Mouse (Mus musculus) bone marrow macrophage, adult 2 months (primary cell): ENCODE results near the gene Pfkfb3. TPM values are rescaled to one million over a fixed set of nuclear protein-coding genes. Genes with fewer than 3 reads are reported as not detected.
"Not testable (repeated sequence)": the region's sequence is repeated elsewhere in the genome, so short reads cannot be mapped to it uniquely, and the experiment has no call there.

Source experiments
- H3K27ac ChIP-seq: 2 replicates; pipeline ENCODE4 v1.5.1; 2012; ENCODE audit warnings: low read depth, low read length; ENCODE audit not compliant: insufficient read depth
- H3K4me1 ChIP-seq: 2 replicates; pipeline ENCODE4 v1.6.1; 2012; ENCODE audit warnings: low read length; ENCODE audit not compliant: control insufficient read depth, insufficient read depth
- H3K4me3 ChIP-seq: 2 replicates; pipeline ENCODE4 v1.5.1; 2012; ENCODE audit warnings: mild to moderate bottlenecking, low read length, moderate library complexity; ENCODE audit not compliant: insufficient read depth
- CTCF ChIP-seq: IDR thresholded peaks from 2 replicates; pipeline ENCODE4 v1.5.1; 2012; ENCODE audit warnings: low read depth, mild to moderate bottlenecking, low read length, moderate library complexity
- POLR2A ChIP-seq: IDR thresholded peaks from 2 replicates; pipeline ENCODE4 v1.6.1; 2012; ENCODE audit warnings: mild to moderate bottlenecking, low read depth, low read length, borderline replicate concordance
- polyA plus RNA-seq: library from polyadenylated mRNA; stranded (reverse); fragments of >200 nt; gene quantifications from 2 replicates; pipeline ENCODE4 v1.2.4, GENCODE M21; 2012; ENCODE audit not compliant: missing spikeins, insufficient read depth, insufficient read length

The Pfkfb3 gene
- polyA plus RNA-seq, 1 experiment = 39.6 TPM

GRCm38 (mm10) chr2:11542121-11542520 is 11.8 kb downstream of the Pfkfb3 start:
- no peak overlapping the region for H3K27ac ChIP-seq
- peaks cover 24% of the 10 kb centered on the region for H3K4me1 ChIP-seq
- TF ChIP-seq POLR2A (no peak), CTCF (no peak)
- no peak overlapping the region for H3K4me3 ChIP-seq

DNA sequence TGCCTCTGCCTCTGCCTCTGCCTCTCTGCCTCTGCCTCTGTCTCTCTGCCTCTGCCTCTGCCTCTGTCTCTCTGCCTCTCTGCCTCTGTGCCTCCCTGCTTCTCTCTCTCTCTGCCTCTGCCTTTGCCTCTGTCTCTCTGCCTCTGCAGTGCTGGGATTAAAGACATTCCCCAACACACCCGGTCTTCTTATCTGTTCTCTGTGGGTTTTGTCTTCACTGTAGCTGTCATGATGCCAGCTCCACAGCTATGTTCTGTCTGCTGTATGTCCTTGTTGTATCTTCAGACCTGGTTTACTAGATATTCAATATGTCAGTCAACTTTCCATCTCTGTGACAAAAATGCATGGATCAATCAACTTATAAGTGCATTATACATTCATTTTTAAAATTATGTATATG is 12.3 kb downstream of the Pfkfb3 start:
- H3K4me3 ChIP-seq, H3K27ac ChIP-seq: not testable (repeated sequence)
- H3K4me1 ChIP-seq = peaks cover 24% of the 10 kb centered on the region

DNA sequence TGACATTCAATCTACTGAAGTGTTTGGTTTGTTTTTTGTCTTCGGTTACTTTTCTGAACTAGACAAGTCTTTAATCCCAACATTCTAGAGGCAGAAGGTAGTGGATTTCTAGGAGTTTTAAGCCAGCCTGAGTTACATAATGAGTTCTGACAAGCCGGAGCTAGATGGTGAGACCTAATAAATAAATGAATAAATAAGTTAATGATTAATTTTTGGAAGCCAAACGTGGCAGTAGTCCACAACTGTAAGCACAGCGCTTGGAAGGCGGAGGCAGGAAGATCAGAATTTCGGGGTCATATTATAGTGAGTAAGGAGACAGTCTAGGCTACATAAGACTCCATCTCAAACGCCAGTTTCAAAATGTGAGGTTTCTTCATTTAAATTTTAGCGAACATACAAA is 17.9 kb downstream of the Pfkfb3 start:
- Histone ChIP-seq H3K4me3 (peak overlapping the region; percentile 57), H3K4me1 (peaks cover 24% of the 10 kb centered on the region), H3K27ac (peak overlapping the region; percentile 54)
- no peak for TF ChIP-seq POLR2A
- TF ChIP-seq CTCF = no peak

DNA sequence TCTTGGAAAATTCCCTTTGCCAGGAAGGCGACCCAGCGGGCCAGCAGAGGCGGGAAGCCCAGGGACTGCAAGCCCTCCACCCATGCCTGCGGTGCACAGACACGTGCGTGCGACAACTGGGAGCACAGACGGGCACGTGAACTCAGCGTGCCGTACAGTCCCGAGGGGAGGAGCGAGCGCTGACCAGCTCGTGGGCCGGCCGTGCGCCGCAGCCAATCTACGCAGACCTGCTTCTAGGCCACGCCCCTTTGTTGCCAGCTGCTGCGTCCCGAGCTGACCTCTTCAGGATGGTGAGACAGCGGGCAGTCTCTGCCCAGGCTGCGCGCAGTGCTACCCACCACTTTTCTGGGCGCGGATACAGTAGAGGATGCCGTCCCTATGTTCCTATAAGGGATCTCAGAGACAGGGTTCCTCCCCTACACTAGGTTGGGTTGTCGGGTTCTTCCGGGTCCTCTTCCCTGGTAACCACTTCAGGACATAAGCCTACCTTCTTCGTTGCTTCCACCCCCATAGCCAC is 18.4 kb downstream of the Pfkfb3 start:
- H3K4me3 ChIP-seq = peak overlapping the region; percentile 60
- H3K27ac ChIP-seq = peak overlapping the region; percentile 72
- peaks cover 27% of the 10 kb centered on the region for H3K4me1 ChIP-seq
- TF ChIP-seq POLR2A (no peak), CTCF (no peak)

DNA sequence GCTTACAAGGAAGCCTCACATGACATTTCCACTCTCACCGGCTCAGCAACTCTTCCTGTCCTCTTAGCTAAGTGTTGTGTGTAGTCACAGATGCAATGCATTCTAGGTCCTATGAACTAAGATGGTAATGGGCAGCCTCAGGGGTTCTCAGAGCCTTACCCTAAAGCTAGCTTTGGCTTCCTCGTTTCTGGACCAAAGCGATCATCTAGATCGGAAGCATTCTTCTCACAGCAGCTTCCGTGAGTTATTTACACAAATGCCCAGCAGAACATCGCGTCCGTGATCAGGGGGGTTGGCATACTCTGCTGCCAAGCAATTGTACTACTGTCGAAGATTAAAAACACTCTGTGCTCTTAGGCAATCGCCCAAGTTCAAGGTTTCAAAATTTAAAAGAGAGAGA is 19.1 kb downstream of the Pfkfb3 start:
- Histone ChIP-seq H3K4me1 (peaks cover 33% of the 10 kb centered on the region), H3K4me3 (peak overlapping the region; percentile 60)

DNA sequence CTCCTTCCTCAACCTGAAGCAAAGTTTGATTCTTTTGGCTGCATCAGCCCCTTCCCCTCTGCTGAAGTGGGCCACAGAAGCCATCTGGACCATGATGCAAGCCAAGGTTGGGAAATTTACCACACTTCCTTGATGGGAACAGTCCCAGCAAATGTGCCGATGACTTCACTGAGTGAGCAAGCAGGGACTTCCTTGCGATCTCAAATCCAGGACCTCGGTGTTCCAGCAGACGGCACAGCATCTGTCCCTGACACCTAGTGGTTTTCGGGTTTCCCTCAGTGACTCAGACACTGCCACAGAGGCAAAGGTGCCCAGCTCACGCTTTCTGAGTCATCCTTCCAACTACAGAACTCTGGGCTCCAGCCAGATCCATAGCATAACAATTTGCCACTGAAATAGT is 23.8 kb downstream of the Pfkfb3 start:
- no peak for TF ChIP-seq CTCF
- TF ChIP-seq POLR2A = no peak
- Histone ChIP-seq H3K4me3 (no peak overlapping the region), H3K4me1 (peaks cover 40% of the 10 kb centered on the region), H3K27ac (peak overlapping the region; percentile 55)

More for the DNA sequence above, 19.1 kb downstream of the Pfkfb3 start:
- TF ChIP-seq CTCF (no peak), POLR2A (no peak)
- peak overlapping the region; percentile 72 for H3K27ac ChIP-seq

DNA sequence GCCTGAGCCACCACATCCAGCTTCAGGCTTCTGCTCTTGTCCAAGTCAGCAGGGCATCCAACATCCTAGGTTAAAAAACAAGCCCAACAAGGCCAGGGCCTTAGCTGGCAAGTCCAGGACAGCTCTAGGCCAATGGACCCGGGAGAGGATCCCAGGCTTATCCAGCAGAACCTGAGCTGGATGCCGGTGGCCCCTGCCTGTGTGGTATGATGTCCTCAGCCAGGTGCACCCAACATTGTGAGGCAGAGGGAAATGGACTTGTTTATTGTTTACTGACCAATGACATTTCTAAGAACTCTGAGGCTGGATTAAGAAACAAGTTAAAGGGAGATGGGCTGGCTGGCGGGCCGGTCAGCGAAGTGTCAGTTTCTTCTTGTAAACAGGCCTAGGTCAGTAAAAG is 27.8 kb downstream of the Pfkfb3 start:
- TF ChIP-seq POLR2A (no peak), CTCF (no peak)
- Histone ChIP-seq H3K27ac (no peak overlapping the region), H3K4me3 (no peak overlapping the region), H3K4me1 (peaks cover 58% of the 10 kb centered on the region)

DNA sequence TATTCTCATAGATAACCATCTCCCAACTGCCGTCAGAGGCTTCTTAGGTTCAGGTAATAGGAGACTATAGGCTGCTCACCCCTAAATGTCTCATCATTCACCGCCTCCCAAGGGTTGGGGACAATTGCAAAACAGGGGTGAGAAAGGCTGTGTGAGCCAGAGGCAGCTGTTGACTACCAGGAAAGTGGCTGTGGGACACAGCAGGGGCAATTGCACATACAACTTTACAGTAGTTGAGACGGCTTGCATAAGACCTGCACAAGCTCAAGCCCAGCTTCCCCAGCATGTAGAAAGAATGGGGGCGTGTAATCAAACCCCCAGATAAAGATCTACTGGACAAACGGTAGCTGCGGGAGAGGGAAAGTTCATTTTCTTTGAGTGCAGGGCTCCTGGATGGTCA is 29.1 kb downstream of the Pfkfb3 start:
- H3K27ac ChIP-seq = peak overlapping the region; percentile 83; the same call in 1 of the 2 replicates
- no peak overlapping the region for H3K4me3 ChIP-seq
- peaks cover 48% of the 10 kb centered on the region for H3K4me1 ChIP-seq
- no peak for TF ChIP-seq CTCF
- TF ChIP-seq POLR2A = no peak

DNA sequence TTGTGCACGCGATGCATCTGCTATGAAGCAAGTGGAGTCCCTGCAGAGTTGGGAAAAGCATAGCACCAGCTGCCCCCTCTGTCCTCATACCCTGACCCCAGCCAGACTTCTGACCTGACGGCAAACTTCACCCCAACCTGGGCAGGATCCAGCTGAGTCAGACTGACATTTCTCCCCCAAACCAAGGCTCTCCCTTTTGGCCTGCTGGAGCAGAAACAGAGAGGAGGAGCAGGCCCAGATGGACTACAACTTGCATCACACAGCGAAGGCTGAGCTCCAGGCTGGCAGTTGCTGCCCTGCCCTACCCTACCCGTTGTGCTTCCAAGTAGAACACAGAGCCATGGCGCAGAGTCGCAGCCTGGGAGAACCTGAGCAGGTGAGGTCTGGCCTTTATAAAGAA is 32.1 kb downstream of the Pfkfb3 start:
- no peak overlapping the region for H3K27ac ChIP-seq
- no peak for TF ChIP-seq POLR2A
- no peak for TF ChIP-seq CTCF
- peaks cover 38% of the 10 kb centered on the region for H3K4me1 ChIP-seq
- H3K4me3 ChIP-seq = no peak overlapping the region

GRCm38 (mm10) chr2:11520786-11521185 is 33.1 kb downstream of the Pfkfb3 start:
- no peak overlapping the region for H3K4me3 ChIP-seq
- H3K4me1 ChIP-seq = peaks cover 36% of the 10 kb centered on the region
- TF ChIP-seq CTCF (no peak), POLR2A (no peak)
- no peak overlapping the region for H3K27ac ChIP-seq

- TF ChIP-seq POLR2A (no peak), CTCF (no peak)
- Histone ChIP-seq H3K4me1 (peaks cover 32% of the 10 kb centered on the region), H3K4me3 (no peak overlapping the region), H3K27ac (no peak overlapping the region)
Observed at GRCm38 (mm10) chr2:11515828-11516227, 38.0 kb downstream of the Pfkfb3 start.
